Mouse (Mus musculus) thymus, adult 2 months (tissue): ENCODE data around the gene Tenm2.

Experiments used
- CTCF ChIP-seq: fragments of 200-500 bp; IDR thresholded peaks from 2 replicates; pipeline ENCODE4 v1.5.1; 2012; ENCODE audit warnings: mild to moderate bottlenecking, control low read depth, low read length, moderate library complexity, borderline replicate concordance; ENCODE audit not compliant: control insufficient read depth, poor library complexity, insufficient read depth; ENCODE audit errors: extremely low read depth
- POLR2A ChIP-seq: fragments of 200-500 bp; IDR thresholded peaks from 2 replicates; pipeline ENCODE4 v1.6.1; 2012; ENCODE audit warnings: mild to moderate bottlenecking, low read length, control low read depth, moderate library complexity; ENCODE audit not compliant: control insufficient read depth, poor library complexity, insufficient read depth; ENCODE audit errors: extremely low read depth

DNA sequence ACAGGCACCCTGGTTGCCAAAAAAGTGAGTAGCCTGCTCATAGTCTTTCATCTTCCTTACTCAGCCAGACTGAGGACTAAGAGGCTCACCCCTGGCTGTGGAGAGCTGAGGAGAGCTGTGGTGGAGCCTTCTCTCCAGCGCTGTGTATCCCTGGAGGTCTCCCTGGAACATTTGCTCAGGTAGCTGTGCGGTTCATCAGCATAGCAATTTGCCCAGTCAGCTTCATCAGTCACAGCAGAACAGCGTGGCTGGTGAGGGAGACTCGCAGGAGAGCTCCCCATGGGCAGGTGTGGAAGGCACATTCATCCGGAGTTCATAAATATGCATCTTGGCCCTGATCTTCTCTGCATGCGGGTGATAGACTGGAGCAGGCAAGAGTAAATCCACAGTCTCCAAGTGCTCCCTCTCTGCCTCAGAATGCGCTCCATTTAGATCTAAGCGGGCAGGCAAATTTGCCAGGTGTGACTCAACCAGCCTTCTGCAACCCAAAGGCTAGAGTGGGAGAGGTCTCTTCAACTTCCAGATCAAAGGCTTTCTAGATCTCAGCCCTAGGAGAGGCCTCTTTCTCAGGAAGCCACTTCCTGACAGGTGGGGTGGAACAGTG lies 751.2 kb downstream of the Tenm2 start:
- TF ChIP-seq CTCF (no peak), POLR2A (no peak)
